In genomic region chr17:45814586-45814985, GRCm38 (mm10) we compare ENCODE assay signal across 12 mouse cellular contexts.
DNase-seq lines count a peak whose midpoint lies in the region; ATAC-seq and TF ChIP-seq lines count a peak whose summit lies in the region.
"Had no signal": no experiment of that assay in that cellular context is flagged by ENCODE, and none has a peak within 500 bp of the region (broad histone marks: within the 10 kb centered on the region; RNA-seq: fewer than 3 reads in every experiment).

No protein-coding gene starts in this region.

- no peaks in the 10 kb centered on the region for H3K27me3 ChIP-seq in kidney, embryonic 15.5 days
- no peaks in the 10 kb centered on the region for H3K27me3 ChIP-seq in stomach, postnatal 0 days (ENCODE audit: control insufficient read depth, insufficient read depth, low read length)

- no peak overlapping the region for H3K9ac ChIP-seq in kidney, embryonic 15.5 days
- no peak overlapping the region for H3K9ac ChIP-seq in stomach, postnatal 0 days (ENCODE audit: low read length)
- H3K9ac ChIP-seq: hindbrain, embryonic 13.5 days; liver, embryonic 14.5 days had no signal

- no peak for TF ChIP-seq EP300 in stomach, postnatal 0 days (optimal IDR thresholded peaks at IDR 0.05)

- peaks cover 23% of the 10 kb centered on the region for H3K4me1 ChIP-seq in kidney, embryonic 15.5 days
- H3K4me1 ChIP-seq in stomach, postnatal 0 days (replicated peaks; ENCODE audit: control insufficient read depth, insufficient read depth): no peaks in the 10 kb centered on the region

- no peak overlapping the region for H3K27ac ChIP-seq in kidney, embryonic 15.5 days
- H3K27ac ChIP-seq in stomach, postnatal 0 days (replicated peaks): no peak overlapping the region
- H3K27ac ChIP-seq: hindbrain, embryonic 13.5 days; liver, embryonic 14.5 days had no signal

- ATAC-seq in kidney, embryonic 15.5 days (replicated peaks; ENCODE audit: low FRiP score): peak; percentile 33; the same call in 1 of the 2 replicates
- peak; percentile 14; the same call in 1 of the 2 replicates for ATAC-seq in stomach, postnatal 0 days (ENCODE audit: low FRiP score, low TSS enrichment)
- ATAC-seq: activated CD4-positive, CD25-positive, alpha-beta regulatory T cell, adult 4 months had no signal

- no peak overlapping the region for H3K4me2 ChIP-seq in kidney, embryonic 15.5 days
- no peak overlapping the region for H3K4me2 ChIP-seq in stomach, postnatal 0 days (replicated peaks; ENCODE audit: low read depth)
- H3K4me2 ChIP-seq: hindbrain, embryonic 13.5 days had no signal

- 14% methylated on average over 11 of the region's 11 CpGs for WGBS in kidney, embryonic 15.5 days
- WGBS in stomach, postnatal 0 days: 16% methylated on average over 11 of the region's 11 CpGs

- H3K9me3 ChIP-seq in kidney, embryonic 15.5 days (replicated peaks): no peaks in the 10 kb centered on the region
- H3K9me3 ChIP-seq in stomach, postnatal 0 days (ENCODE audit: control insufficient read depth, low read length): no peaks in the 10 kb centered on the region
- H3K9me3 ChIP-seq: hindbrain, embryonic 13.5 days had no signal

- no peak overlapping the region for H3K4me3 ChIP-seq in kidney, embryonic 15.5 days (replicated peaks)
- H3K4me3 ChIP-seq in stomach, postnatal 0 days (ENCODE audit: low read depth, low read length): no peak overlapping the region
- H3K4me3 ChIP-seq: hindbrain, embryonic 13.5 days had no signal

- DNase-seq in kidney, adult 11 months: no peak
- peak; percentile 24 for DNase-seq in urinary bladder, postnatal 14 days (ENCODE audit: low spot score)
- no peak for DNase-seq in urinary bladder, postnatal 10 days (ENCODE audit: low spot score)
- peak; percentile 32 for DNase-seq in heart, postnatal 4 days
- DNase-seq in stomach, postnatal 0 days (ENCODE audit: low spot score): no peak
- no peak for DNase-seq in spleen, adult 12 weeks (ENCODE audit: low spot score)
- no peak for DNase-seq in adipocyte (ENCODE audit: low spot score)
- DNase-seq: thymus, adult 2 months had no signal

- peak; percentile 37 for TF ChIP-seq CTCF in stomach, postnatal 0 days (IDR thresholded peaks at IDR 0.05; ENCODE audit: low read depth)

- H3K36me3 ChIP-seq in kidney, embryonic 15.5 days: no peaks in the 10 kb centered on the region
- H3K36me3 ChIP-seq in stomach, postnatal 0 days (ENCODE audit: control insufficient read depth, insufficient read depth, low read length): no peaks in the 10 kb centered on the region; the same call in 1 of the 2 replicates
- H3K36me3 ChIP-seq: hindbrain, embryonic 13.5 days had no signal

Comparison
In these comparisons a context has a peak if more than half of its experiments do, and no peak if none do; other contexts are left out.
1. DNase-seq: peak in urinary bladder, postnatal 14 days (single experiment) and heart, postnatal 4 days (single experiment); none in kidney, adult 11 months (single experiment), urinary bladder, postnatal 10 days (single experiment), stomach, postnatal 0 days (single experiment), spleen, adult 12 weeks (single experiment) and adipocyte (single experiment).